Mouse (Mus musculus) olfactory bulb, adult 2 months (tissue): ENCODE data around the gene Mcoln3.

Experiments
- CTCF ChIP-seq: fragments of 200-500 bp; IDR thresholded peaks from 2 replicates; pipeline ENCODE4 v1.5.1; 2012; ENCODE audit warnings: low read depth, mild to moderate bottlenecking, low read length, moderate library complexity; ENCODE audit not compliant: insufficient read depth
- POLR2A ChIP-seq: fragments of 200-500 bp; IDR thresholded peaks from 2 replicates; pipeline ENCODE4 v1.6.1; 2012; ENCODE audit warnings: mild to moderate bottlenecking, low read depth, low read length, moderate library complexity; ENCODE audit not compliant: insufficient read depth

GRCm38 (mm10) chr3:146142523-146142922 lies 25.3 kb downstream of the Mcoln3 start:
- TF ChIP-seq CTCF (no peak), POLR2A (no peak)
